Mouse (Mus musculus): ENCODE results near the gene Grm4. TPM values are rescaled to one million over a fixed set of nuclear protein-coding genes. Genes with fewer than 3 reads are reported as not detected.
"Not testable (repeated sequence)": the region's sequence is repeated elsewhere in the genome, so short reads cannot be mapped to it uniquely, and the experiment has no call there.

The Grm4 gene
- total RNA-seq, 2 experiments from 2014 or later = not detected

- ATAC-seq (ENCODE audit: poor library complexity, severe bottlenecking) = no peak
These were observed 114.2 kb downstream of the Grm4 start for GRCm38 (mm10) chr17:27406956-27407355.

DNA sequence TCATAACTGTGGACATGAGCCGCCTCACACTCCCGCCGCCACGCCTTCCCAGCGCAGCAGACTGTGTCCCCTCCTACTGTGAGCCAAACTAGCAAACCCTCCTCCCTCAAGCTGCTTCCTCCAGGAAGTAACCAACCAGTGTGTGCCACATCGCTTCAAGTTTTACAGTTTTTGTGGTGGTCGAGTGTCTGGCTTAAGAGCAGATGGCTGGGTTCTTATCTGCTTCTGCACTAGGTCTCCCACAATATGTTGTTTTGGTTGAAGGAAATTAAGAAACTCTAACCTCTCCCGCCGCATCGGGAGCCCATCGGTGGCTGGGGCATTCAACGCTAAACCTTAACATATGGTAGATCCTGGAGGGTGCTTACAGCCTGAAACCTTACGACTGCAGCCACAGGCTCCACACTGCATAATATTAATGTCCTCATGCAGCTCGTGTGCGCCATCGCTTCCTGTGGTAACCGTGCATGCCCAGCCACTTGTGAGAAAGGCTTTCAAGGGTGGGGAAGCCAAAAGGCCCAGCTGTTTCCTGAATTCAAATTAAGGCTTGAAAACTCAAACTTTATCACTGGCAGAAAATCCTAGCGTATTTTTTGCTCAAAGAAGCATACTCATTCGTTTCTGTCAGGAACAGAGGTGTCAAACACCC lies 115.7 kb downstream of the Grm4 start:
- no peak for ATAC-seq (ENCODE audit: poor library complexity, severe bottlenecking)

GRCm38 (mm10) chr17:27401200-27401599 lies 120.0 kb downstream of the Grm4 start:
- no peak for ATAC-seq (ENCODE audit: poor library complexity, severe bottlenecking)

DNA sequence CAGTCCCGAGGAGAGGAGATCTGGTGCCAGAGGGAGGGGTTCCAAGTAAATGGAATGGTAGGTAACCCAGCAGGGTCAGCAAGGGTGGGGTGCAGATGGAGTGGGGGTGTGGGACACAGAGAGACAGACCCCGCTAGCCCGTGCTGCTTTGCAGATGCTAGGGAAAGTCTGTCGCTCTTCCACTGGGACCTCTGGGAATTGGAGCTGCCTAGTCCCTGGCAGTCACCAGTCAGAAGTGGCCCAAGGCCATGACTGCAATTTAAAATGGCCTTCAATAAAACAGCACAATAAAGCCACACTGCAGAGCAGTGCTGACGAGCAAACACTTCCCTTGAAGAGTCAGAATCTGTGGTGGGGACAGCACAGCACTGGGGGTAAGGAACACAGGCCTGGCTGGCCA lies 127.3 kb downstream of the Grm4 start:
- no peak for ATAC-seq (ENCODE audit: poor library complexity, severe bottlenecking)

DNA sequence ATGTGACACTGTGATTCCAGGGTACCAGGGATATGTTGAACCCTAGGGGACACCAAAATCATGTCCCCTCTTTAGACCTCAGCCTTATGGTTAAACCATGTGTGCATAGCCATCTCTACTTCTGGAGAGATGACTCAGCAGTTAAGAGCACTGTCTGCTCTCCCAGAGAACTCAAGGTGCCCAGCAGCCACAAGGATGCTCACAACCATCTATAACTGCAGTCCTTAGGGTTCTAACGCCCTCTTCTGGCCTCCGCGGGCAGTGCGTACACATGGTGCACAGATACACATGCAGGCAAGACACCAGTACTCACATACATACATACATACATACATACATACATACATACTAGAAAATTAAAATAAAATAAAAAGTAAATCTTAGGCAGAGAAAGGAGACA lies 127.8 kb downstream of the Grm4 start:
- no peak for ATAC-seq (ENCODE audit: poor library complexity, severe bottlenecking)

GRCm38 (mm10) chr17:27392918-27393317 lies 128.3 kb downstream of the Grm4 start:
- ATAC-seq (ENCODE audit: poor library complexity, severe bottlenecking) = no peak

DNA sequence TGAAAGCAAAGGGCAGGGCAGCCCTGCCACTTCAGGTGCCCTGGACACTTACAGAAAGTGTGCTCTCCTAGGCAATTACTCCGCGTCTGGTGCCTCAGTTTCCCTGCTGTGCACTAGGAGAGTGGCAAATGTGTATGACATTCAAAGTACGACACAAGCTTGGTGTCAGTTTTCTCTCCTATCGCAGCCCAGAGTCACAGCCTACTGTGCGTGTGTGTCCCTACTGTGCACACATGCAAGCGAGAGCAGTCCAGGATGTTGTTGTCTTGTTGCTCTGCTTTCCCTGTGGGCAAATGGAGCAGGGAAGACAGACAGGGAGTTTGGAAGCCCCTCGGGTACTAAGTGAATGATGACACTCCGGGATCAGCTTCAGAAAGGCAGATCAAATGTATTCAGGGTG lies 131.2 kb downstream of the Grm4 start:
- ATAC-seq (ENCODE audit: poor library complexity, severe bottlenecking) = no peak

DNA sequence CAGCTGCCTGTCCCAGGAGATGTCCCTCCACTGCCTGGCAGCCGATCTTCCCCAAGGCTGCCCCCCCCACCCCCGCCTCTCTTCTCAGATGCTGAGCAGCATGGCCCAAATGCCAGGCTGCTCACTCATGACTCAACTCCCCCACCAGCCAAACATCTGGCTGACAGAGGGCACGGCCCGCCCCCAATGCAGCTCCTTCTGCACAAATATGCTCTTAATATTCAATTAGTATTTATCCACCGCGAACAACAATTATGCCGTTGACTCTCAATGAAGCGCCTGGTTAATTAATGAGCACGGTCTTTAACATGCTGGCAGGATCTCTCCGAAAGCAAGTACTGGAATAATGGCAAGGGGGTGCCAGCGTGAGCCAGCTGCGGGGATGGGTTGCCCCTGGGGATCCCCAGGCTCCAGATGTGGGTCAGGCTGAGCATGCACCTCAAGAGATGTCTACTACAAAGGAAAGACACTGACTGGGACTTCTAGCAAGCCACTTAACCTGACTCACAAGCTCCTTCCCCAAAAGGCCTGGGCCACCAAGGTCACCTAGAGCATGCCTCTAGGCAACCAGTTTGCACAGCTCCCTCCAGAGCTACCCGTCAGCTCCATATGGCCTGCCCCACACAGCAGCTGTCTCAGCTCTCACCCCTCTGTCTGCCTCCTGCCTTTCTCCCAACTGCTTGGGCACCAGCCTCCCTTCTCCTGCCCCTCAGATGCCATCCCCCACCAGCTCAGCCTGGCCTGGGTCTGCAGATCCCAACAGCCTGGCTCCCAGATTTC lies 131.8 kb downstream of the Grm4 start:
- no peak for ATAC-seq (ENCODE audit: poor library complexity, severe bottlenecking)

- no peak for ATAC-seq (ENCODE audit: poor library complexity, severe bottlenecking)
These were observed 134.8 kb downstream of the Grm4 start for GRCm38 (mm10) chr17:27386438-27386837.

DNA sequence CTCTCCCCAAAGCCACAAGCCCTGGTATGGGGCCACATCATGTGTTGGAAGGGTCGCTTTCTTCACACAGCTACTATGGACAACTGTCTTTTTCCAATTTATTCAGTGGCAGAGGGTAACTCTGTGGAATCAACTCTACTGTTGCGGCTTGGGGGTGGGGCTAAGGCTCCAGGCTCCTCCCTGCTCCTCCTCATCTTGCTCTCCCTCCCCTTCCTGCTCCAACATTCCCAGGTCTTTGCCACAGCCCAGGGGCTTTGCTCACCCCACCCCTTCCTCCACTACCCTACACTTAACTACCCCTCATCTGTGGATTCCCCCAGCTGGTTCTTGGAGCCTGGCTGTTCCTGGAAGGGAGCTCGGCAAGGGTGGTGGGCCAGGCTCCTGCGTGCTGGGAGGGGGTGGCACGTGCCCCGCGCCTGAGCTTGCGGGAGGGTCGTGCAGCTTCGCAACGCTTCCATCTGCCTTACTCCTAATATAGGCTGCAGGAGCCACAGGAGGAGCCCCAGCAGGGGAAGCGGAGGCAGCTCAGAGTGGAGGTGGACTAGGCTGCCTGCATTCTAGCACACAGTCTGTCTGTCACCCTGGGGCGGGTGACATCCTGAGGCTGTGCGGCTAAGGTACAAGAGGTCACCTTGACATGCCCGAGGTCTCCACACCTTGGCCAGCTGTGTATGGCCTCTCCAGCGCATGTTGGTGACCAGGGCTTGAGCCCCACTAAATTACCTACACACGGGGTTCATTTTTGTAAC lies 135.5 kb downstream of the Grm4 start:
- no peak for ATAC-seq (ENCODE audit: poor library complexity, severe bottlenecking)

DNA sequence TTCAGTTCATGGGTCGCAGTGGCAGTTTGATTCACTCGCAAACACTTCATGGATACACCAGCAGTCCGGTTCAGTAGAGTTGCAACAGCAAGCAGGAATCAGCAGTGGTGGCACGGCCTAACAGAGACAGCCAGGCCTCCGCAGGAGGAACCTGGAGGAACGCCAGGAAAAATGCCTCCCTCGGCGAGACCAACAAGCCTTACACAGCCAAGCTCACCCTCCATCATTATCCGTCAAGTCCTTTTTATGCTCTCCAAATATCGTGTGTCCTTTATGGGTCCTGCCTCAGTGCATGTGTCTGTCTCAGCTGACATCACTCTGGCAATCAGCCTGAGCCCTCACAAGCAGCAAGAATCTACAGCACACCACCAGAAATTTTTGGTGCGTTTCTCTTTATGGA lies 138.3 kb downstream of the Grm4 start:
- ATAC-seq (ENCODE audit: poor library complexity, severe bottlenecking) = no peak

DNA sequence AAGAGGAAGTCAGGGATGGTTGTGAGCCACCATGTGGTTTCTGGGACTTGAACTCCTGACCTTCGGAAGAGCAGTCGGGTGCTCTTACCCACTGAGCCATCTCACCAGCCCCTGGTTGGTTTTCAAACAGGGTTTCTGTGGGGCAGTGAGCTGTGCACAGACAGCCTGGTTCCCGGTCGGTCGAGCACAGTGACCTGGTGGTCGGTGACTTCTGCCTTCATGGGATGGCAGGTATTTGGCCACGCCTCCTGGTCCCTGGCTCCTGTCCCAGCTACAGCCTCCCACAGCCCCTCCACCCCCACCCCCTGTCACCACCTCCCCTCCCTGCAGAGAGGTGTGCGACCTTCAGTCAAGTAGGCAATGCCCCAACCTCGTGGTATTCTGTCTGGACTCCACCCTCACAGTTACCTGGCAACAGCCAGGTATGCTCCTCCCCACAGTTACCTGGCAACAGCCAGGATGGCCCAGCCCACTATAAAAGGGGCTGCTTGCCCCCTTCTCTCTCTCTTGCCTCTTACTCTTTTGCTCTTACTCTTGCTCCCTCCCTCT lies 140.2 kb downstream of the Grm4 start:
- ATAC-seq (ENCODE audit: poor library complexity, severe bottlenecking) = not testable (repeated sequence)

DNA sequence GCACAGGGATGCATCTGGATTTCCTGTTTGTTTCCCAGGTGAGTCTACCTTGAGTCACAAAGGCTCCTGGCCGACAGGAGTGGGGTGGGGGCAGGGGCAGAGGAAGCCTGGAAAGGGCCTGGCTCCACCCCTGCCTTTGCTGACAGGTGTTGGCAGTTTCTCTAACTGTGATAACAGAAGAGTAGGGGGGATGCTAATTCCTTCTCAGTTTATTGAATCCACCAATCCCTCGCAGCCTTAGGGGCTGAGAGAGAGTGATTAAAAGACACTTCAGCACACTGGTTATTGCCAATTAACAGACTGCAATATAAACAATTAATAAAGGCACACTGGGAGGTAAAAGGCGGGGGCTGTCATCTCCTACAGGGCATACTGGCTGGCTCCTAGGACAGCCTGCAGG lies 142.2 kb downstream of the Grm4 start:
- ATAC-seq (ENCODE audit: poor library complexity, severe bottlenecking) = no peak

GRCm38 (mm10) chr17:27377151-27377550 lies 144.1 kb downstream of the Grm4 start:
- ATAC-seq (ENCODE audit: poor library complexity, severe bottlenecking) = no peak

DNA sequence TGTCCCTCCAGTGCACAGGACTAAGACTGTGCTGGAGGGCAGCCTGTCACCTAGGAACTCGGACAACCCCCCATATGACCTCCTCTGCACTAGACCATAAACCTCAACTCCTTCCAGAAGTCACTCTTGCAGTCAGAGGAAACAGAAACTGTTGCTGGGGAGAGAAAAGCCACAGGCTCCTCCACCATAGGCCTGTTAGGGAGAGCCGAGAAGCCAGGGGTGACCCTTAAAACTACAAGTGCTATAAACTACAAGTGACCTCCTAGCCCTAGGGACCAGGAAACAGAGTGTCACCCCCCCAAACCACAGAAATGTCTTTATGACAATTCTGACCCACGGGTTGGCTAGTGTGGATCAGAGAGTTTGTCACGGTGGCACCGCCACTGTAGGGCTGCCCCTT lies 145.7 kb downstream of the Grm4 start:
- ATAC-seq (ENCODE audit: poor library complexity, severe bottlenecking) = 0 out of 2 replicates have a peak, but pooled peaks have one; percentile 21

Other genes starting within 250 kb of the Grm4 start
- 159 and 170 TPM in 2 replicates for gene Hmga1, start 35.1 kb upstream of the Grm4 start, total RNA-seq (2015)
- 89.8 and 99.6 TPM in 2 replicates for gene Hmga1, start 35.1 kb upstream of the Grm4 start, total RNA-seq (2017)
- 58.0 and 63.8 TPM in 2 replicates for gene AI413582, start 44.4 kb upstream of the Grm4 start, total RNA-seq (2015)
- 55.4 and 62.9 TPM in 2 replicates for gene AI413582, start 44.4 kb upstream of the Grm4 start, total RNA-seq (2017)
- 32.3 and 32.9 TPM in 2 replicates for gene Nudt3, start 102.1 kb upstream of the Grm4 start, total RNA-seq (2015)
- 91.6 and 93.8 TPM in 2 replicates for gene Nudt3, start 102.1 kb upstream of the Grm4 start, total RNA-seq (2017)
- not detected in 2 replicates for gene RPS10-NUDT3, start 113.8 kb upstream of the Grm4 start, total RNA-seq (2015)
- not detected in 2 replicates for gene RPS10-NUDT3, start 113.8 kb upstream of the Grm4 start, total RNA-seq (2017)
- 1,486 and 1,560 TPM in 2 replicates for gene Rps10, start 115.3 kb upstream of the Grm4 start, total RNA-seq (2015)
- 1,634 and 1,837 TPM in 2 replicates for gene Rps10, start 115.3 kb upstream of the Grm4 start, total RNA-seq (2017)
- 0.87 and 1.2 TPM in 2 replicates for gene Pacsin1, start 134.1 kb upstream of the Grm4 start, total RNA-seq (2015)
- 0.44 and 0.61 TPM in 2 replicates for gene Pacsin1, start 134.1 kb upstream of the Grm4 start, total RNA-seq (2017)
- not detected in 2 replicates for gene Spdef, start 207.6 kb upstream of the Grm4 start, total RNA-seq (2015)
- not detected in 2 replicates for gene Spdef, start 207.6 kb upstream of the Grm4 start, total RNA-seq (2017)